Mouse (Mus musculus) WW6 (cell line): ENCODE measurements around the gene H60b.
"Not testable (repeated sequence)": the region's sequence is repeated elsewhere in the genome, so short reads cannot be mapped to it uniquely, and the experiment has no call there.

ENCODE experiments used
- DNase-seq: peaks from one replicate; pipeline ENCODE4 v3.0.0-alpha.2; 2013; ENCODE audit warnings: low read depth, low spot score

H60b gene

DNA sequence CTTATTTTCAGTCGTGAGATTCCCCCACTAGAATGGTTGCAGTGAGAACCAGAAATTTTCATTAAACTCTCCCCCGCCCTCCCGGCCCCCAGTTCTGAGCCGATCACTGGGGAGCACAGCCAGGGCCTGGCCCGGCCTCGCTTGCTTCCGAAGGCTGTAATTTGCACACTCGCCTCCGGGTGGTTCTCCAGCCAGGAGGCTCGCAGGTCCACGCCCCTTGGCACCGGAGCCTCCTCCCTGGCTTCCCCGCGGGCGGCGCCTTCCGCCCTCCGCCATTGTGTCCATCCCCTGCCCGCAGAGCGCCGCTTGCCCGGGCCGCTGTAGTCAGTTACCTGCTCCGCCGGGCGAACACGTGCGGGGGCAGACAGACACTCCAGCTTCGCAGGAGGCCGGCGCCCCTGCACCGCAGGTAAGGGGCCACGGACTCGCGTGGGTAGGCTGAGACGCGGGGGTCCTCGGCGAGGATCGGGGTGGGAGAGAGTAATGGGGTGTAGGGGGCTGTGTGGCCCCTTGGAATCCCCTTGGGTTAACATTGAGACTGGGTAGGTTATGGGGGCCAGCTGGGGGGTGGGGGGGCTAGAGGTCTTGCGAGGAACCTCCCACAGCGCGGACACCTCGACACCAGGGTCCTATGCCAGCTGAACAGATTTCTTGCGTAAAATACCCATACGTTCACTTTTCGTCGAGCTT is at the start of gene H60b, which contains the start of gene Raet1e:
H60b (plus strand) TSS at position 277 of the 690 bp plus-strand sequence.
Raet1e (plus strand) TSS at position 260 of the 690 bp plus-strand sequence.
- not testable (repeated sequence) for DNase-seq

DNA sequence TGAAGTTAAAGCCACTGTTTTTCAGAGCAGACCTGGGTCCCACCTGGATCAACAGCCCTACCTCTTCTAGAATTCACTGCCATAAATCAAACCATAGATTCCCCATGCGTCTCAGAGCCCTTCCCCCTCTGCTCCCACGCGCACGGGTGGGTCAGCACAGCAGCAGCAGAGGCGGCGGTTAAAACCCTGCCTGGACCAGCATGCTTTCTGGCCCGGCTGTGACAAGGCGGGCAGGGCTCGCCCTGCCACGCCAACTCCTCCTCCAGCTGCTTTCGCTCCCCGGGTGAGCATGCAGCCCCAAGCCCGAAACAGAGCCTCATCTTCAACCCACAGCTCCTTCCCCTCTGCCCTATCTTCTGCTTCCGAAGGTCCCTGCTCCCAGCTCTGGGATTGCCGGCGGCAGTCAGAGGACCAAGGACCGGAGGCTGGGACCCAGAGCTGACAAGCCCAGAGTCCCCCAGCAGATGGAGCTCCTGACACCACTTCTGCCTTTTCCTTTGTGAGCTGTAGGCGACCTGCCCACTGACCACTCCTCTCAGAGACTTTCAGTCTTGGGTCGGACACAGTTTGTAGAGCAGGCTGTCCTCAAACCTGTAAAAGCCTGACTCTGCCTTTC is 17.6 kb upstream of the H60b start:
- DNase-seq: no peak

DNA sequence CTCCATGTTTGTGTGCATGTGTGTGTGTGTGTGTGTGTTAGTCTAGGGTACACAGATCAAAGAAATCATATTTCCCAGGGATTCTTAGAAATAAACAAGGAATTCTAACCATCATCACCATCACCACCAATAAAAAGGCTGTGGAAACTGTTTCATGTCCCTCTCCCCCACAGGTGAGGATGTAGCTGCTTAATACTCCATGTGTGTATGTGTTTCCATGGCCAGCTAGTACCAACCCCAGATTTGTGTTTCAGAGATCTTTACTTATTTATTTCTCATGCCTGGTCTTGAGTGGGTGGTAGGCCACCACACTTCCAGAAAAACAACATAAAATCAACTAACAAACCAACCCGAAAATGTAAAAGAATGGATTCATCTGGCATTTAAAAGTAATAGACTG is 16.2 kb upstream of the H60b start:
- DNase-seq: peak; percentile 100

DNA sequence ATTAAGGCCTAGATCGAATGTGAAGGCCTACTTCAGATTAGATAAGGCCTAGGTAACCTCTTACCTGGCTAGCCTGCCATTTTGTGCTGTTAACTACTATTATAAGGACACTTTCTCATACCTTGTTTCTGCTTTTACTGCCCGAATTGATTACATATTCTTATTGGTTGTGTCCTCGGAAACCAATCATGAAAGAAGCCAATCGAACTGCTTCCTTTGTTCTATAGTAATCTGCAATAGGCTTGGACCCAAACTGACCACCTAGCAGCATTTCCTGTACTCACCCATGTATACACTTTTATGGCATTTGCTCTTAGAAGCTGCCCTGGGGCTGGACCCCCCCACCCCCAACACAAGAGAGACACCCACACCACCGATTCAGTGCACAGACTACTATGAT is 15.5 kb upstream of the H60b start:
- DNase-seq: no peak

DNA sequence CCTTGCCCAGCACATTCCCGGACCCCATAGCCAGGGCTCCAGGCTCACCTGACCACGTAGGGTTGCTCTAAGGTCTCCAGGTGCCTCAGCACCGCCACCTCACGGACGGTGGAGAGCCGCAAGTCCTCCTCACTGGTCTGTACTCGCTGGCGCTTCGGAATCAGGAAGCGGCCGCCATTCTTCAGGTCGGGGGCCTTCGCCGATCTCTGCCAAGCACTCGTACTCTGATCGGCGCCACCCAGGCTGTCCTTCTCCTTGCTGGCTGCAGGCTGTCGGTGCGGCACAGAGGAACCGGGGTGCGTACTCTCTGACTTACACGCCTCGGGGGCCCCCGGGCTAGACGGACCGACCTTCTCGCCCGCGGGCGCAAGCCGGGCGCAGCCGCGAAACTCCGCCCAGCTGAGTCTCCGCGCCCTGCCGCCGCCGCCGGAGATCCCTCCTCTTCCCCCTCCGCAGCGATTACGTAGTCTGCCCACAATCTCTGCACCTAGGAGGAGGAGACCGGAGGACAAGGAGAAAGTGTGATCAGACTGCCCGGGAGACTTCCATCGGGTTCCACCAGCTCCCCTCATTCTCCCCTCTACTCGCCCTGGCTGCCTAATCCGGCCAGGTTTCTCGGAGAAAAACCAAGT is 9.8 kb upstream of the H60b start:
- DNase-seq: no peak

DNA sequence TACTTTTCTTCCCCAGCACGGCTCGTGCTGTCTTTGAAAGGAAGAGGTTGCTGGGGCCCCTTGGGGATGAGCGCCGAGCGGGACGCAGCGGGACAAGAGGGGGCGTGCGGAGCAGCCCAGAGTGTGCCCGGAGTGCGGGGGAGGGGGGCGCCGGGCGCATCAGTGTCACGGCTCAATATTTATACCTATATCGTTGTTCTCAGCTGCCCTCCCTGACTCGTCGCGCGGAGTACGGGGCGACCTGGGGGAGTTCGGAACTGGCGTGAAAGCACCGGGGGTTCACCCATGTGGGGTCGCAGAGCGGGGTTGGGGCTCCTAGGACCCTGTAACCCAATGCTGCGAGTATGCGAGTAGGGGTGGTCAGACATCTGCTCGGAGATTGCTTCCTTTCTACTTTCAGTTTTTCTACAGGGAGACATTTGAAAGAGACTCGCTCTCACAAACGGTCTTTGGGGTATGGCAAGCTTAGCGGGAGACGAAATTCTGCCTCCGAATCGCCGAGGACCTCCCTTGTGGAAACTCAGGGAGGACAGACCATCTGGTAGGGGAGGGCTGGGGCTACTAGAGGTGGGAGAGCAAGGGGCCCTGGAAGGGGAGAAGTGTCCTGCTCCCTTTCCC is 9.2 kb upstream of the H60b start, which contains the start of gene E030030I06Rik:
E030030I06Rik (minus strand) TSS at position 198 of the 618 bp plus-strand sequence.
- no peak for DNase-seq

DNA sequence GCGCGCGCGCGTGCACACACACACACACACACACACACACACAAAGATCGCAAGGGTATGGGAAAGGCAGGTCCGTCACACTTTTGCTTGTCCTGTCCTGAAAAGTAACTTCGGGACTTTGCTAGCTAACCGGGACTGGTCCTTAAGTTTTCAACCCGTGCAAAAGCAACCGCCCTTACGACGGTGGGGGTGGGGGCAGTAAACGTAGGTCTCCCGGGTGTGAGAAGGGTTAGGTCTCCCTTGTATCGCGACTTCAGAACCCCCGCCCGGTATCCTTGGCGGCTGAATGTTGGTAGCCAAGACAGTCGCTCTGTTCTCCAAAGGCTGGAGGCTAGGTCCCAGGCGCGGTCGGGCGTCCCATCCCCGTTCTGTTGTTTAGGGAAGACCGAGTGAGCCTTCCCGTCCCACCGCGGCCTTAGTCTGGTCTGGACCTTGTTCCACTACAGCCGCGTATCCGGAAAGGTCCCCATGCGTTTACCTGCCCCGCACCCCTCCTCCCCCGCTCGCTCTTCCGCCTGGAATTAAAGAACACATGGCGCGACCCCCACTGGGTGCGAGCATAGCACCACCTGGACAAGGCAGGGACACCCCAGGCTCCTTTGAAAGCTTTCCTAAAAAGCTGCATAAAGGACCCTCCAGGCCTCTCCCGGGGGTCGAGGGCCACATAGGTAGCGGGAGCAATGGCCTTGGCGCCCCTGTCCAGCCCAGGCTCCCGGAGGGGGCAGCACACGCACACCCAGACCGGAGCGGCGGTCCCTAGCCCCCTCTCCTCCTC is 8.5 kb upstream of the H60b start:
- DNase-seq: no peak

DNA sequence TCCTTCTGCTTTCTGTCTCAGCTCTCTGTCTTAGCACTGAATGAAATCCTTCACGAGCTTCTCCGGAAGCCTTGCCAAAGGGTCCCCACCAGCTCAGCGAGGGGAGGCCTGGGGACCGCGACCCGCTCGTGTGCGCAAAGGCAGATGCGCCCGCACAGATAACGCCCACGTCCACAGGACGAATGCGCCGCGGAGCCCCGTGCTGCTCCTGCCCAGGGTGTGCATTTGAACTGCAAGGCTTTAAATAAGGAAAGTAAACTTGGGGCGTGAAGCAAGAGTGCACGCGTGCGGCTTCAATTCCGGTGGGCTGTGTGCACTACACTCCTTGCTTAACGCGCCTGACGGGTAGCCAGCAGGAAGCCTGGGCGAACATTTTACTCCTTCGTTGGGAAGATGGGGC is 7.8 kb upstream of the H60b start:
- no peak for DNase-seq

DNA sequence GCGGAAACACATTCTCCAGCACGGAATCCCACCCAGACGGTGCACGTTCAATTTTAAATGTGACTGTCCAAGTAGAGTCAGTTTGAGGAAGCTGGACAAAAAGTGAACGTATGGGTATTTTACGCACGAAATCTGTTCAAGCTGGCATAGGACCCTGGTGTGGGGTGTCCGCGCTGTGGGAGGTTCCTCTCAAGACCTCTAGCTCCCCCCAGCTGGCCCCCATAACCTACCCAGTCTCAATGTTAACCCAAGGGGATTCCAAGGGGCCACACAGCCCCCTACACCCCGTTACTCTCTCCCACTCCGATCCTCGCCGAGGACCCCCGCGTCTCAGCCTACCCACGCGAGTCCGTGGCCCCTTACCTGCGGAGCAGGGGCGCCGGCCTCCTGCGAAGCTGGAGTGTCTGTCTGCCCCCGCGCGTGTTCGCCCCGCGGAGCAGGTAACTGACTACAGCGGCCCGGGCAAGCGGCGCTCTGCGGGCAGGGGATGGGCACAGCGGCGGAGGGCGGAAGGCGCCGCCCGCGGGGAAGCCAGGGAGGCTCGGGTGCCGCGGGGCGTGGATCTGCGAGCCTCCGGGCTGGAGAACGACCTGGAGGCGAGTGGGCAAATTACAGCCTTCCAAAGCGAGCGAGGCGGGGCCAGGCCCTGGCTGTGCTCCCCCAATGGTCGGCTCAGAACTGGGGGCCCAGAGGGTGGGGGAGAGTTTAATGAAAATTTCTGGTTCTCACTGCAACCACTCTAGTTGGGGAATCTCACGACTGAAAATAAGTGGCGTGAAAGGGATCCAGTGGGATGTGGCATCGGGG is 7.1 kb upstream of the H60b start:
- DNase-seq: not testable (repeated sequence)

DNA sequence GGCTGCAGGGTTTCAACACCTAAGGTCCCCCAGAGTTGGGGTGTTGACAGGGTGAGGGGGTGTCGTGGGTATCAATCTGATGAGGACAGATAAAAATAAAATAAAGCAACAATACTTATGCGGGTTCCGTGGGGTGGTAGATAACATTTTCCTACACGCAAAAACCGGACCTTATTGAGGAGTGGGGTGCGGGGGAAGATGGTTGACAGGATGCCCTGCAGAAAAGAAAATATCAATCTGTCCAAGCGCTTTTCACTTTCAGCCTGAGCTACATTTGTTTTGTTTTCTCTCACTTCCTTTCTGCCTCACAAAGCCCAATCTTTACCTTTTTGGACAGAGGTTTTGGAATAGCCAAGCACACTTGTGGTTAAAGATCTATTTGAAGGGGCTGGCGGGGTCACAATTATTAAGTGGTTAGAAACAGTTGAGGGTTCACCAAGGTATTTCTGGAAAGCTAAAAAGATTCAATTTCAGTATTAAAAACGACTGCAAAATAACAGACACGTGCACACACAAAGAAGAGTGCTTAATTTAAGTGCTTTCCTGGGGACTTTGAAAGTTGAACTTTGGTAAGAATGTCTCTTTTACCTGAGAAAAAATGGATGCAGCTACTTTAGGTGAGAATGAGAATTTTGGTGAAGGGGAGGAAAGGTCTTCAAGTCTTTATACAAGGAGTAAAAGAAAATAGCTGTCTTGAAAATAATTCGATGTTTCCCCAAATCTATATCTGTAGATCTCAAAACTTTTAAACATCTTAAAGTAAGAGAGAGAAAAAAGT is 6.3 kb upstream of the H60b start:
- DNase-seq: not testable (repeated sequence)

DNA sequence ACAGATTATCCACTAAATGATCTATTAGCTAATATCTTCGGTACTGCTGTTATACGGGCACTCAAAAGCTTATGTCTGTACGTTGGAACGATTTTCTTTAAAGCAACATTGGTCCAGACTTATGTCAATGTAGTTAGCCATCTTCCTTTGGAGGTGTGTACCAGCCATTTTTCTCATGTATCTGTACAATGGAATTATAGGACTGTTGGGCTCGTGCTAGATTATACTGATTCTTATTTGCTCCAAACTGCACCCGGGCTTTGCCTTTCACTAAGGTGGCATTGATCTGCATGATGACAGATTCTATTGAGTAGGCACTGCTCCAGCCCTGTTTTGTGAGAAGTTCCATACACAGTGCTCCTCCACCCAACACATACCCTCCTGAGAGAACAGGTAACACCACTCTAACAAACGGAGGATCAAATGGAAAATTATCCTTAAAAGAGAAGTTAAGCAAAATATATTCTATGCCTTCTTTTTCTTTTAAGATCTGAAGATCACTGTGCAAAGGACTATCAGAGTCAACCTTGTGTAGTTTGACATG is 5.2 kb upstream of the H60b start:
- DNase-seq: not testable (repeated sequence)

DNA sequence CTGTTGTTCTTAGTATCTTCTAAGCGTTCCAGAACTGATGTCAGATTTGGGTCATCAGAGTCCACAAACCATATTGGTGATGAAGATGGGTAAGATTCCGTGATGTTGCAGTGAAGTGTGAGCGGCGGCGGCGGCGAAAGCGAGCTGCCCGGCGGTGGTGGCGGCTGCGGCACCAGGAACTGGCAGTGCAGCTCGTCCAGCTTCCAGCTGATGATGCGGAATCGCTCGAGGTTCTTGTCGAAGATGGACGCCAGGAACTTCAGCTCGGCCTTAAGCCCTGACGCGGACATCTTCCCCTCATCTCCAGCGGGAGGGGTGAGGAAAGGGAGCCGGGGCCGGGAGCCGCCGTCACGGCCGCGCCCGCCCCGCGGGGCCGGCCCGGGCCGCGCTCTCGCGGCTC is 4.3 kb upstream of the H60b start:
- DNase-seq: not testable (repeated sequence)

DNA sequence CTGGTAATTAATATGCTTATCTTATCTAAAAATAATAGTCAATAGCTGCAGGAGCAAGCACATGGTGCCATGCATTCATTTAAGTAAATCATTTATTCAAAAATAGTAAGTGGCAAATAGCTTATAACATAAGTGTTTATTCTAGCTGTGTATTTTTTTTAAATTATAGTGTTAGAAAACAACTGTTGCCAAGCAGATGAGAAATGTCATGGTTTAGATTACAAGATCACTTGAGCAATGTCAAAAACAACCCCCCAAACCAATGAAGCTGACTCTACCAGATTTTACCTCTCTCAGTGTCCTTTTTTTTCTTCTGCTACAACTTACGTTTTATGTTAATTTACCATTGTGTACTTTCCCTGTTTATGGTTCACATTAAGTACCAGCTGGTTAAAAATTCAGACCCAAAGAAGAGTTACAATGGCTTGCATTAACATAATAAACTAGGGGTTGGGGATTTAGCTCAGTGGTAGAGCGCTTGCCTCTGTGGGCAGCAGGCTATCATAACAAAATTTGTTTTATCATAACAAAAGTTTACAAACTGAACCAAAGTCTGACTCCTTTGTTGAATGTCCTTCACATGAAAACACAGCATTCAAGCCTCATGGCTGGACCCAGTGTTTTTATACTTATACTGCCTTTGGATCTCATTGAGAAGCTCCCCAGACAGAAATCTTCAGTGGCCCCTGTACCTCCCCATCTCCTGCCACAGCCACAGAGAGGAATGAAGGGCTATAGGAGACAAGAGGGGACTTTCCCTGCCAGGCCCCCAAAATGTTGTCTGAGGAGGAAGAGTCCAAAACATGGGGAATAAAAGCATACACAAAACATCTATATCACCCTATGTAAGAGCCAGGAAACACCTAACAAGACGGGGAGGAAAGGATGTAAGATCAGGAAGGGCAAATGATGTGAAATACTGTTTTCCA is 3.3 kb upstream of the H60b start:
- no peak for DNase-seq

DNA sequence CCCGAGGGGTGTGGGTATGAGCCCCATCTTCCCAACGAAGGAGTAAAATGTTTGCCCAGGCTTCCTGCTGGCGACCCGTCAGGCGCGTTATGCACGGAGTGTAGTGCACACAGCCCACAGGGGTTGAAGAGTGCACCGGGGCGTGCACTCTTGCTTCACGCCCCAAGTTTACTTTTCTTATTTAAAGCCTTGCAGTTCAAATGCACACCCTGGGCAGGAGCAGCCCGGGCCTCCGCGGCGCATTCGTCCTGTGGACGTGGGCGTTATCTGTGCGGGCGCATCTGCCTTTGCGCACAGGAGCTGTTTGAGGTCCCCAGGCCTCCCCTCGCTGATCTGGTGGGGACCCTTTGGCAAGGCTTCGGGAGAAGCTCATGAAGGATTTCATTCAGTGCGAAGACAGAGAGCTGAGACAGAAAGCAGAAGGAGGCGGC is 760 bp downstream of the H60b start:
- DNase-seq: no peak

DNA sequence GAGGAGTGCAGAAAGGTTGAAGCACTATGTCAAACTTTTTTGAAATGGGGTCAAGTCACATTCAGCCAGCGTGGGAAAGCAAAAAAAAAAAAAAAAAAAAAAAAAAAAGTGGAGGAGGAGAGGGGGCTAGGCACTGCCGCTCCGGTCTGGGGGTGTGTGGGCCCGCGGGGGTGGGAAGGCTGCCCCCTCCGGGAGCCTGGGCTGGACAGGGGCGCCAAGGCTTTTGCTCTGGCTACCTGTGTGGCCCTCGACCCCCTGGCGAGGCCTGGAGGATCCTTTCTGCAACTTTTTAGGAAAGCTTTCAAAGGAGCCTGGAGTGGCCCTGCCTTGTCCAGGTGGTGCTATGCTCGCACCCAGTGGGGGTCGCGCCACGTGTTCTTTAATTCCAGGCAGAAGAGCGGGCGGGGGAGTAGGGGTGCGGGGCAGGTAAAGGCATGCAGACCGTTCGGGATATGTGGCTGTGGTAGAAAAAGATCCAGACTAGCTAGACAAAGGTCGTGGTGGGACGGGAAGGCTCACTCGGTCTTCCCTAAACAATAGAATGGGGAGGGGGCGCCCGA is 1.3 kb downstream of the H60b start:
- DNase-seq: no peak

DNA sequence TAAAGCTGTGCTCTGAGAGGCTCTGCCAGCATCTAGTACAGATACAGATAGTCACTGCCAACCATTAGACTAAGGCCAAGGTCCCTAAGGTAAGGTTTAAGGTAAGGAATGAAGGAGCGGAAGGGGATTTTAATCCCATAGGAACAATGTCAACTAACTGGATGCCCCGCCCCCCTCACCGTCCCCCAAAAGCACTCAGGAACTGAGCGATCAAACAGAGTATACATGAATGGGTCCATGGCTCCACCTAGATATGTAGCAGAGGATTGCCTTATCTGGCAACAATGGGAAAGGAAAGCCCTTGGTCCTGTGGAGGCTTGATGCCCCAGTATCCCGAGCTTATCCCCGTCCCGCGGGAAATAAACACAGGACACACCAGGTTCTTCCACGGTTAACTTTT is 4.9 kb downstream of the H60b start:
- not testable (repeated sequence) for DNase-seq

DNA sequence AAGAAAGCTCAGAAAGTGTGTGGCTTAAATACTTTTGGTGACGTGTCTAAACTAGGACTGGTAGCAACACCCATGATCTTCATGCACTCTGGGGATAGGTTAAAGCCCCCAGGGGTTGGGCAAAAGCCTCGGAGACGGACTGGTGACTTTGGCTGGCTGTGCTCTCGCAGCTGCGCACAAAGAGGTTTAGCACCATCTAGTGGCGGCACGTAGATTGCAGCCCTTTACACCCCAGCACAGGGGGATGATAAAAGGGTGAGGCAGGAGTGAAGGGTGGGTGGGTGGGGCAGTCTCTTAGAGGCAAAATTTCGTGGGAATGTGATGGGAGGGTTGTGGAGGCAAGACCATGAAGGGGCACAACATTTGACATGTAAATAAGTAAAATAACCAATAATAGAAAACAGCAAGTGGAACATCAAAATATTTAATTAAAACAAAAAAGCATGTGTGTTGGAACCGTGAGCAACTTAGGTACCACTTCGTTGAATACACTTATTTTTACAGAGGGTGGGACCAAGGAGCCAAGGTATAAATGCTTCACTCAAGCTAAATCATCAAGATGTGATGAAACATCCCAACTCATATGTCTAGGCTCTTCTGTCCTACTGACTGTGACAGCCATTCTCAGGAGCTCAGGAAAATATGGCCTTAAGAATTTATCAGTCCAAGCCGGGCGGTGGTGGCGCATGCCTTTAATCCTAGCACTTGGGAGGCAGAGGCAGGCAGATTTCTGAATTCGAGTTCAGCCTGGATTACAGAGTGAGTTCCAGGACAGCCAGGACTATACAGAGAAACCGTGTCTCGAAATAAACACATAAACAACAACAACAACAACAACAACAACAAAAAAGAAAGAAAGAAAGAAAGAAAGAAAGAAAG is 5.6 kb downstream of the H60b start:
- not testable (repeated sequence) for DNase-seq
